ENCODE assay signal across 38 mouse cellular contexts in the genomic region with DNA sequence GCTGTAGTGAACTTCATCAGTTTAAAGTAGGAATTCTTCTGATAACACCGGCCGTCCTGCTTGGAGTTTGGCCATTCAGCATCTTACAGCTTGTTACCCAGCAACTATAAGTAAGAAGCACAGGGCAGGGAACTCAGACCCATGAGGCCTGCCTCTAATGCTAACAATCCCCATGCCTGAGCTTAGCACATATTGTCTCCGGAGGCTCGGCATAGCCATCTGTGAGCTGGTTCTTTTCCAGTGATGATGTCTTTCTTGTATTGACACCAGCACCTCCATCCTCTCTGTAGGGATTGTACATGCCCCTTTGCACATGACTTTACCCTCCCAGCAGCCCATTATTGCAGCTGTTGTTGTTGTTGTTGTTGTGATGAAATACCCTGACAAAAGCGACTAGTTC. TPM values are rescaled to one million over a fixed set of nuclear protein-coding genes. Genes with fewer than 3 reads are reported as not detected.
"Had no signal": no experiment of that assay in that cellular context is flagged by ENCODE, and none has a peak within 500 bp of the region (broad histone marks: within the 10 kb centered on the region; RNA-seq: fewer than 3 reads in every experiment).

No protein-coding gene starts in this region.

RNA-seq across cellular contexts. Expression of gene Smok2a, which starts 36.5 kb away (rescaled TPM):
- total RNA-seq: forebrain, postnatal 0 days; gastrocnemius, adult 18-20 months; gastrocnemius, adult 8-10 months; gastrocnemius, postnatal 14 days; gastrocnemius, postnatal 36 days; heart, adult 18-20 months; heart, adult 8-10 months; heart, postnatal 14 days; heart, postnatal 36 days; hematopoietic stem cell, adult 5-6 weeks; hindbrain, postnatal 0 days; layer of hippocampus, postnatal 14 days; layer of hippocampus, postnatal 36 days; left cerebral cortex, adult 18-20 months; left cerebral cortex, adult 8-10 months; left cerebral cortex, postnatal 10 days; left cerebral cortex, postnatal 25 days; left cerebral cortex, postnatal 4 days; liver, adult 2 months had no signal
- polyA plus RNA-seq: forebrain, postnatal 0 days; gonadal fat pad, adult 2 months; heart, embryonic 11.5 days; heart, embryonic 13.5 days; heart, embryonic 15.5 days; heart, postnatal 0 days; hindbrain, embryonic 11.5 days; hindbrain, embryonic 13.5 days; hindbrain, embryonic 15.5 days; hindbrain, postnatal 0 days; intestine, embryonic 14.5 days; intestine, embryonic 16.5 days; kidney, adult 2 months; kidney, embryonic 15.5 days; kidney, postnatal 0 days; large intestine, adult 2 months; limb, embryonic 13.5 days; limb, embryonic 15.5 days; liver, adult 2 months; liver, embryonic 12.5 days; liver, embryonic 14.5 days; liver, embryonic 16.5 days had no signal

RNA-seq across cellular contexts. Expression of gene Smok2b, which starts 45.5 kb away (rescaled TPM):
- total RNA-seq: forebrain, postnatal 0 days; gastrocnemius, adult 18-20 months; gastrocnemius, adult 8-10 months; gastrocnemius, postnatal 14 days; gastrocnemius, postnatal 36 days; heart, adult 18-20 months; heart, adult 8-10 months; heart, postnatal 14 days; heart, postnatal 36 days; hematopoietic stem cell, adult 5-6 weeks; hindbrain, postnatal 0 days; layer of hippocampus, postnatal 14 days; layer of hippocampus, postnatal 36 days; left cerebral cortex, adult 8-10 months; left cerebral cortex, postnatal 10 days; left cerebral cortex, postnatal 25 days; left cerebral cortex, postnatal 4 days; liver, adult 2 months had no signal
- polyA plus RNA-seq: forebrain, postnatal 0 days; gonadal fat pad, adult 2 months; heart, embryonic 11.5 days; heart, embryonic 13.5 days; heart, embryonic 15.5 days; heart, postnatal 0 days; hindbrain, embryonic 11.5 days; hindbrain, embryonic 13.5 days; hindbrain, embryonic 15.5 days; hindbrain, postnatal 0 days; intestine, embryonic 14.5 days; intestine, embryonic 16.5 days; kidney, adult 2 months; kidney, embryonic 15.5 days; kidney, postnatal 0 days; large intestine, adult 2 months; limb, embryonic 13.5 days; limb, embryonic 15.5 days; liver, adult 2 months; liver, embryonic 12.5 days; liver, embryonic 14.5 days; liver, embryonic 16.5 days had no signal

RNA-seq across cellular contexts. Expression of gene Unc93a, which starts 52.9 kb away (rescaled TPM):
- total RNA-seq: gastrocnemius, adult 18-20 months; gastrocnemius, adult 8-10 months; gastrocnemius, postnatal 14 days; gastrocnemius, postnatal 36 days; heart, adult 18-20 months; heart, adult 8-10 months; heart, postnatal 14 days; heart, postnatal 36 days; hematopoietic stem cell, adult 5-6 weeks; hindbrain, postnatal 0 days; layer of hippocampus, postnatal 36 days; left cerebral cortex, adult 18-20 months had no signal
- polyA plus RNA-seq: heart, embryonic 11.5 days; heart, embryonic 13.5 days; heart, embryonic 15.5 days; heart, postnatal 0 days; hindbrain, embryonic 11.5 days; hindbrain, embryonic 13.5 days; hindbrain, embryonic 15.5 days; intestine, embryonic 14.5 days; intestine, embryonic 16.5 days; kidney, adult 2 months; kidney, embryonic 15.5 days; kidney, postnatal 0 days; liver, embryonic 12.5 days; liver, embryonic 14.5 days; liver, embryonic 16.5 days had no signal
